Mouse (Mus musculus) adrenal gland, adult 2 months (tissue): Measurements from ENCODE around the gene Akna. TPM values are rescaled to one million over a fixed set of nuclear protein-coding genes. Genes with fewer than 3 reads are reported as not detected.
A peak's percentile ranks its signal among the peaks of the same experiment; 100 is the strongest.

Experiments used
- DNase-seq: peaks from one replicate; pipeline ENCODE4 v3.0.0; 2021
- long read RNA-seq: library from polyadenylated mRNA; stranded (forward); transcript quantifications from one replicate; pipeline ENCODE4 v2.0.0, GENCODE M21; 2021
- polyA plus RNA-seq: library from polyadenylated mRNA; depleted of rRNA; stranded (reverse); fragments of >200 nt; gene quantifications from 2 replicates; pipeline ENCODE4 v1.2.3, GENCODE M21; 2012; rRNA removed
- total RNA-seq, 2 experiments: library from RNA; stranded (reverse); gene quantifications; 2 replicates each; pipeline ENCODE4 v1.2.3; 2021

Akna gene
- total RNA-seq (1 to 10 TPM; 3.9 to 4.7 TPM), polyA plus RNA-seq (5.1 and 5.6 TPM in 2 replicates)
- long read RNA-seq, partial matches to known transcripts = 2 of 3 reads
- long read RNA-seq, other reads (novel, unspliced or antisense) = 1 of 3 reads

DNA sequence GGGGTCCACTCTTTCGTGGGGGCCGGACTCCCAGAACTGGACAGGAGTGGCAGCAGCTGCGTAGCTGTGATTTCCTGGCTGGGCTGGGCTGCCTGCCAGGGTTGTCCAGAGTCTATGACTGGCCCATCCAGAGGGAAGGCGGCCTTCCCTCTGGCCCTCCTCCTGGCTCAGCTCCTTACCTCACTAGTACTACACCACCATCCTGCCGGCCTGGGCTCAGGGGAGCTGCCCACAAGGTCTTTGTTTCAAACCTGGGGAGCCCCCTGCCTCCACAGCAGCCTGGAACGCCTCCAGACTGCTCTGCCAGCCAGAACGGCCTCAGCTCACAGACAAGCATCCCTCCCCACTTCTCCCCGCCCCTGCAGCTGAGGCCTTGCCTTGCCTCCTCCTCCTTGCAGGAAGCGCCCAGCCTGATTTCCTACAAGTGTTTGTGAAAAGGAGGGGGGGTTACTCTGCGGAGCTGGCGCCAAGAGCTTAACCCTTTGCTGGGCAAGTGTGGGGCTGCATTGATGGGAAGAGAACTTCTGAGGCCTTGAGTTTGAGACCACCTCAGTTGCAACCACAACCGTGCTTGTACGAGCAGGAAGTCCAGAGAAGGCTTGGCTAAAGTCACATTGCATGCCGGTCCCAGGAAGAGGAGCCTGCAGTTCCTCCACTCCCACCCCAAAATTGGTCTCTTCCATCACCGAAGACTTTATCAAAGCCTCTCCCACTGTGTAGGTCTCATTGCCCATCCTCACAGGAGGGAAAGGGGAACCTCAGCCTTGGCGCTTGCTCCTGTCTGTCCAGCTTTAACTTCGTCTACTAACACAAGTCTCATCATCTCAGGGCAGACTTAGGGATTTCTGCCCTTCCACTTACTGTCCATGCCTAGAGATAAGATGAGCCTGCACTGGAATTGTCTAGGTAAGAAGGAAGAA, at the start of gene Akna:
TSS of gene Akna (minus strand) at position 315 of the 920 bp plus-strand sequence.
- DNase-seq = peak; percentile 93

DNA sequence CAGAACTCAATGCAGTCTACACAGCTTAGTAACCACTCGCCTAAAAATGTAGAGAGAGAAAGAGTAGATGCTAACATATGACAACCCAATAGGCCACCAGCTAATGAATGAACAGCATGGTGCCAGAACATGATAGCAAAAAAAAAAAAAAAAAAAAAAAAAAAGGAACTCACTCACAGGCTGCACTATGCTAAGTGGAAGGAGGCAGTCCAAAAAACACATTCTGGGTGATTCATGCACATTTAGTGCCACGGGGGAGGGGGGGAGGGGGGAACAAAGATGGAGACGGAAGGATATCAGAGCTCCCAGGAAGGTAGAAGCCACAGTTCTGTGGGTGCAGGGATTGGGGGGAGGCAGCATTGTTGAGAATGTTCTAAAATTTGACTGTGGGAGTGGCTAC, 49.4 kb upstream of the Akna start:
- no peak for DNase-seq

DNA sequence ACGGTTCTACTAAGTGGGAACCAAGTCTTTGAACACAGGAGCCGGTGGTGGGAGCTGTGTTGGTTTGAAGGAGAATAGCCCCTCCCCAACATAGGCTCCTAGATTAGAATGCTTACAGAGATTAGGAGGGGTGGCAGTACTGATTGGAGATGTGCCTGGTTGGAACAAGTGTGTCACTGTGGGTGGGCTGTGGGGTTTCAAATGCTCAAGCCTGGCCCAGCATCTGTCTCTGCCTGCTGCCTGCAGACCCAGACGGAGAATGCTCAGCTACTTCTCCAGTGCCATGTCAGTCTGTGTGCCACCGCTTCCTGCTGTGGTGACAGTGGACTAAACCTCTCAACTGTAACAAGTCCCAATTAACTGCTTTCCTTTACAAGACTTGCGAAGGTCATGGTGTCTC, 47.4 kb upstream of the Akna start:
- DNase-seq = no peak

DNA sequence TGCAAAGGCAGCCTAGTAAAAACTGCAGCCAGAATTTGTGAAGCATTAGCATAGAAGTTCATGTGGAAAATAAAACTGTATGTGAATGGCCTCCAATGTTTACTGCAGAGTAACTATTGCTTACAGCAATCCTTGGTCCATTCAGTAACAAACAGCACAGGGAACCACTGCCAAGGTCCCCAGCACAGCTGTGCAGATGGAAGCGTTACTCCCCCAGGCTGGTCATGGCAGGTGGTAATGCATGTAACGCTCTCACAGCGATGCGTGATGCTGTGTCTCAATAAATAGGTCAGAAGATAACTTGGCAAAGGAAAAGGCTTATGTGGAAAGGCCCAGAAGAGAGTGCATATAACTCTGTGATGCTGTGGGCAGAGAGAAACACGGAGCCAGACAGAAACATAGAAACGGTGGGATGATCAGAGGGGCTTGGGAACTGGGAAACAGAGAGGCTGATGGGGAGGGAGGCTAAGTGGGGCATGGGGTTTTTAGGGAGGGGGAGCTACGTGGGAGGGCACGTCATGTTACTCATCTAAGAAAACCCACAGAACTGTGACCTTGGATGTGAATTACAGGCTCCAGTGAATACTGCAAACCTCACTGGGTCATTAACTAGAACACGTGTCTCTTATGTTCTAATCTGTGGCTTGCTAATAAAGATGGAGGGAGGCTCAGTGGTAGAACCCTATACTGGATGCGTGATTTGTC, 41.4 kb upstream of the Akna start:
- DNase-seq = peak; percentile 55

DNA sequence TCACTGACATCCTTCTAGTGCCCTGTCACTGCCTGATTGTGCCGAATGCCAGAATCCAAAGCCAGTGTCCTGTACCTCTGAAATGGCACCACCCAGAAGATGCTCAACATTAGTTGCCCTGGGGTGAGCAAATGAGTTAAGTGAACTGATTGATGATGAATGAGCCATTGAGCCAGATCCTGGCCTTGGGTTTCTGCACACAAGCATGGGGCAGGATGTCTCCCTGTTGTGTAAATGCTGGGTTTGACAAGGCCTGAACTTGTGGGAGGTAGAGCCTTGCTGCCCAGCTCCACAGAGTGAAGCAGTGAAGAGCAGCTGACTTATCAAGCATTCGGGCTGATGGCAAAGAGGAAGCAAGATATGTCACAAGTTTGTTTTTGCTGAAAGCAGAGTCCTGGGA, 39.9 kb upstream of the Akna start:
- DNase-seq = peak; percentile 69

DNA sequence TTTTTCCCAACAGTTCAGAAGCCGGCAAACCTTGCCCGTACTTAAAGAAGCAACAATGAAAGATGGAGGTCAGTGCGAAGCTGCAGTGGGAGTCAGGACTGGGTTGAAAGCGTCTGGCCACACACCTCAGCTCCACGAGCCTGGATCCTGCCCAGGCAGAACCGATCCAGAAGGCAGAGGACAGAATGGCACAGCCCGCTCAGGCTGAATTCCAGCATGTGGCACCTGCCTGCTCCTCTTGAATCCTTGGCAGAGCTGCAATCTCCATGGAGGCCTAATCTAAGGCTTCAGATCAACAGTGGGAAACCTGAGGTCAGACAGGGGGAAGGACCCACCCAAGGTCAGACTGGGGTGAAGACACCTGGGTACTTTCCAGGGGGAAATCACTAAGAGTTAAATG, 38.5 kb upstream of the Akna start:
- no peak for DNase-seq

DNA sequence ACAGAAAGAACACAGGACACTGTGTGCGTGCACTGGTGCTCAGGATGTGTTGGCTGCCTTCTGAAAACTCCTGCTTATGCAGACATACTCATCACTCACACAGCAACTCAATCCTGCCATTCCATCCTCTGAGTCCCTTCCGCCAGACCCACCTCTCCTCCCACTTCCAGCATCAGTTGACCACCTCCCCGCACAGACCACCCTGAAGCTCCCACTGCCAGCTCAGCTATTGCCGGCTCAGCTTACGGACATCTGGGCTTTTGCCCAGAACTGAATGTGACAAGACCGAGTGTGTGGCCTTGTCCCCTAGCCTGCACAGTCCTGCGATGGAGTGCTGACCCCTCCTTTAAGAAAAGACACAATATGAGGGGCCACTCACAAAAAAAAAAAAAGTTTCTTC, 37.1 kb upstream of the Akna start:
- DNase-seq = no peak

DNA sequence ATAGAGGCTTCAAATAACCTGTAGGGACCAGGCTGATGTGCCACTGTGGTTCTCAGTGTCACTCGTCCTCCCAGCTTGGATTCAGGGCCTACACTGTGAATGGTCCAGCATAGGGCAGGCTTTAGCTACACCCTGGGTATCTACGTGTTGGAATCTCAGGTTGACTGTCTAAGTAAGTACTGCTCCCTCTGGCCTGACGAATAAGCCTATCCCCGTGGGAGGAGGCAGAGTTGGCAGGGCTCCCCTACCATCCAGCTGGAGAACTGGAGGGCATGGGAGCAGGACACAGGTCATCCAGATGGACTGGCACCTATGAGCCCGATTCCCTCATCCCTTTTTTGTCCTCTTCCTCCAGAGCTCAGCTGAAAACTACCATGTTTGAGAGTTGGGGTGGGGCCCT, 34.8 kb upstream of the Akna start:
- DNase-seq = no peak

DNA sequence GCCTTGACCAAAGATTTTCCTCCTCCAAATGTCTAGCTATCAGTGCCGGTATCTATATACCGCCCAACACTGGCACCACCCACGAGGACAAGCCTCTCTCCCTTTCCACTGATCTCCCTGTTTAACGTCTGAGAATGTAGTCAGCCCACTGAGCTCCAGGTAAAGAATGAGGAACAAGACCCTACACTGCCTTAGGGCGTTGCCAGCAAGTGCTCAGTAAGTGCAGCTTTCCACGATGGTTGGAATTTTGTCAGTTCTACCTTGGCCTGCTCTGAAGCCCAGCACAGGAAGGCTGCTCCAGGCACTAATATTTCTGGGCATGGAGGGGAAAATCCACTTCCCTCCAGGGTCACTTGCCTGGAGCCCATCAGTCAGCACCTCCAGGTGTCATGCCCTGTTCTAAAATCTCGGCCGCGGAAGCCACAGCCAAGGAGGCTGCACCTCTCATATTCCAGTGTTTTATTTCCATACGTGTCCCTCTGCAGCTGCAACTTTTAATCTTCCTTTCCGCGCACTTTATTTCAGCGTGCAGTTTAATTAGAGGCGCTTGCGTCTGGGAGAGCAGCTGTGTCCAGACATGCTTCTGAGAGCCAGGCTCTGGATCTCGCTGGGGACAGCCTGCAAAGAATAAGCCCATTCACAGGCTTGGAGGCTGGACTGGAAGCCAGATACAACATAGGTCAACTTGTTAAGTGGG, 34.1 kb upstream of the Akna start:
- no peak for DNase-seq

DNA sequence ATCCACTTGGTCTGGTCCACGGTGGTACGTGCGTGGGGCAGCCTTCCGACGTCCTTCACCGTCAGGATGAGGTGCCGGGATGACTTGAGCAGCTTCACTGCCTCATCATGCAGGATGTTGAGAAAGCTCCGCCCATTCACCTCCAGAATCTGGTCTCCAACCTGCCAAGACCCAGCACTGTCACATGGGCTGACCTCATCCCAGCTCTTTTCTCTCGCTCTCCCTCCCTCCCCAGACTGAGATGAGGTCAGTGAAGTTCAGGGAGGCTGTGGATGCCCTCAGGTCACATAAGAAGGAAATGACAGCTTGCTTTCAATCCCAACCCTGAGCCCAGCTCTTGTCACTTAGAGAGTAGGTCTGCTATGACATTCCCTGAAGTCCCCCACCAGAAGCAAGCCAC, 32.2 kb upstream of the Akna start:
- no peak for DNase-seq

DNA sequence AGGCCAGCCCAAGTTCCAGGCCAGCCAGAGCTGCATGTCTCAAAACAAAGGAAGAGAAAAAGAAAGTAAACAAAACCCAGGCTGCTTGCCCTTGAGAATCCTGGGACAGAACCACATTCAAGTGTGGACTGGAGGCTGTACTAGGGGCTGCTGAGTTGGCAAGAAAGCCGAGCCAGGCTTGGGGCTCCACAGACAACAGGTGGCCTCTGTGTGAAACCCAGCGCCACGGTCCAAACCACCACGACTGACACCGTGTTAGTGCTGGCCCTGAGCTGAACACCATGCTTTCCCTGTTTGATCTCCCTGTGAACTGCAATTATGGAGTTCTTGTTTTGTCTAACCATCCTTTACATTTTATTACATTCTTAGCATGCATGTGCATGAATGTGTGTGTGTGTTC, 27.9 kb upstream of the Akna start:
- DNase-seq = no peak

DNA sequence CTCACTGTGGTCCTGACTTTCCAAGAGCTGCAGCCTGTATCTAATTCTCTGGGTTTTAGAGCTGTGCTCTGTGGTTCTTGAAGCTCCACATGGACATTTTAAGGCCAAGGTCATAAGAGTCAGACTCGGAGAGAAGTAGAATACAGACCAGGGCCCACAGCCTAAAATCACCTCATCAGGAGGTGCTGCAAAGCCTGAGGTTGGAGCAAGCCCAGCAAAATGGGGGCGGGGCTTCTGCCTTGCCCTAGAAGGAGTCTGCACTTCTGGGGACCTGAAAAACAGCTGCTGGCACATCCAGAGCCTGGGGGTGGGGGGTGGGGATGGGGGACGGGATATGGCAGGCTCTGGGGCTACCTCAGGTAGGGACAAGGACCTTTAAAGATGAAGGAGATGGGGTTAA, 27.2 kb upstream of the Akna start:
- peak; percentile 69 for DNase-seq

DNA sequence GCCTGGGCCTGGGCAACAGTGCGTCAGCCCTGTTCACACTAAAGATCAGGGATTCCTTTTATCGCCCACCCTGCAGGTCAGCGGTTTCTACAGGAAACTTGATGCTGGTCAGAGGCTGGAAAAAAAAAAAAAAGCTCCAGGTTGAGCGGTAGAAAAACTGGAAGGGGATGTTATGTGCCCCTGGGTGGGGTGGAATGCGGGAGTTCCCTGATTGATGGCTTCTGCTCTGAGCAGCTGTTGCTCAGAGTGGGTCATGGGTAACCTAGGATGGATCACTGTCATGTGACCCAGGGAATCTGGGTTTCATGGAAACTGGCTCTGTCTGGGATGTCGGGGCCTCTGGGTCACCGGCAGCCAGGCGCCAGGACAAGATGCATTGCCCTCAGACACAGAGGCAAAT, 23.2 kb upstream of the Akna start:
- no peak for DNase-seq

DNA sequence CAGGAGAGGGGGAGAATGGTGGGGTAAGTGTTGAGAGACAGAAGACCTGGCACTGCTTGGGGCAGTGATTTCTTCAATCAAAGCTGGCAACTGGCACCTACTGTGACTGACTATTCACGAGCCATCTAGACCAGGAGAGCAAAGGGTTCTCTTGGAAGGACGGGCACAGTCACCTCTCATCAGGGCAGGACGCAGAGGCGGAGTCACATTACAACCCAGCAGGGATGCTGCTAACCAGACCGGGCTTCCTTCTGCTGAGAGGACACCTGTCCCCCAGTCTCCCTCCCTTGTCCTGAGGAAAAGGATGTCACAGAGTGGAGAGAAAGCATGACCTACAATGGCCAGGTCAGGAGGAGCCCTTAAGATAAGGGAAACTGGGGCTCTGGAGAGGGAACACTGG, 20.7 kb upstream of the Akna start:
- no peak for DNase-seq

DNA sequence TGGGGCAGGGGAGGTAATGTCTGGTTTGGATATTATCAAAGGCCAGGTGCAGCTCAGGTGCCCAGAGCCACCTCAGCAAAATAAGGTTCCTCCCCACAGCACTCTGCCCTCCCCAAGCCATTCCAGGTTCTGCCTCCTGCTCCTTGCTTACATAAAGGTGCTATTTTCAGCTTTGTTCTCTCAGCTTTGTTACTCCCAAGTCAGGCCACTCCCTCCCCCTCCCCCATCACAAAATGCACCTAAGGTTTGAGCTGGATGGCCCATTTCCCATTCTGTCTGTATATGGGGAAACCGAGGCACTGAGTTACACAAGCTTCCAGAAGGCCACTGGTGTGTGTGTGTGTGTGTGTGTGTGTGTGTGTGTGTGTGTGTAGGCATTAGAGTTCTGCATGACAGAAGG, 20.1 kb upstream of the Akna start:
- DNase-seq = no peak

DNA sequence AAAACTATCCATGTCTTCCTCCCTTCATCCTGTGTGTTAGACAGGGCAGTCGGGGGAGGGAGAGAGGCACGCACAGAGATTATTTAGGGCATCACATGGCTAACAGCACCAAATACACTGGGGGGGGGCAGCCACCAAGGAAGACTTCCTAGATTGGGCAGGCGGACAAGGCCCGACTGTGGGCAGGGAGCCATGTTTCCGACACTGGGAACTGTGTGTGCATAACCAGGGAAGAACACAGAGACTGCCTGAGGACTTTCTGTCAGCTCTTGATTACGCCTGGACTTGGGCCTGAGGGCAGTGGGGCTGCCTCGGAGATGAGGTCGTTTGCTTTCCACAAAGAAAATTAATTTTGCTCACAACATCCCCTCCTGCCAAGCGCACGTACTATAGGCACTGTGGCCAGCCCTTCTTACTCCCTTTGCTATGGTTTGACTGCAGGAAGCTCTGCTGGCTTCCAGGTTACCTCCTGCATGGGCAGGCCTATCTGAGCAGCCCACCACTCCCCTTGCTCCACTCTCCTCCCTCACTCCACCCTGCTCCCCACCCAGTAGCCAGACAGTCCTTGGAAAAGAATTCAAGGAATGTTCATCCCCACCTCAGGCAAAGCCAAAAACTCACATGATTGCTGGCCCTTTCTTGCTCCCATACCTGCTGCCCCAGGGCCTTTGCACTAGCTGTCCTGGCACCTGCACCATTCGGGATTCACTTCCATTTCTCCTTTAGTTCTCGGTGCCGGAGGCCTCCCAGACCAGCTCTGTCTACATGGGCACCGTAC, 17.2 kb upstream of the Akna start:
- DNase-seq = no peak

DNA sequence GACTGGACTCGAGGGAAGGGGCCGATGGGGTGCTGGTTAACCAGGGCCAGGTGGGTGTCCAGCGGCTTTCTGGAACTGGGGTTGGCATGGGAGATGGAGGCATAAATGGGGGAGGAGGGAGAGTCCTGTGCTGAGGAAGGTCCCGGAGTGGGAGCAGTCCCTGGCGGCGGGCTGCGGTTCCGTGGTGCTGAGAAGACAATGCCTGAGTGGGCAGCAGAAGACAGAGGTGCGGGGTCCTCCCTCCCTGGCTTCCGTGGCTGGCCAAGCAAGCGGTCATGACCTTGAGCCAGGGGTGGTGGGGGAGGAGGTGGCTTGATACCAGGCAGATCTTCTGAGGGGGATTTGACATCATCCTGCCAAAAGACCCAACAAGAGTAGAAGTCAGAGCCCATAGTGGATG, 15.1 kb upstream of the Akna start:
- DNase-seq = no peak

DNA sequence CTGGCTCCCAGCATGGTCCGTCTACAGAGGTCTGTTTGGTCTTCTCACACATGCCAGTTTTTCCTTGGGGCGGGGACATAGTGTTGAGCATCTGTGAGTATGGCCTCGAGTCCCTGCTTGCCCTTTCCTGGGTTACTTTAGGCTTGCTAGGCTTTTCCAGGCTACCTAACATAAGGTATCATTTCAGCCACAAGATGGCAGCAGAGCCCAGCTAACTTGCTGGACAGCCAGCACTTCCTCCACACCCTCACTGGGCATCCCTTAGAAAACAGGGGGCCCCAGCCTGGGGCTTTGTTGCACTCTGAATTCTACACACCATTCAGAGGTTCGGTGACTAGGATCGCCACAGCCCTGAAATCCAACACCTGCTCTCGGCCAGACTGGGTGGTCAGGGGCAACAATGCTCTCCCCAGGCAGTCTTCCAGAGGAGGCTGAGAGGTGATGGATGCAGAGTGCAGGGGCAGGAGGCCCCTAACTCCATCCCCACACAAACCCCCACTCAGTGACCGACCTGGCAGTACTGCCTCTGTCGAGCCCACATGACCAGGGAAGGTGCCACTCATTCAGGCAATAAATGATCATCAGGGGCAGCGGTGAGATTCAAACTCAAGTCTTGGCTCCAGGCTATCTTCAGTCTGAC, 14.3 kb upstream of the Akna start:
- DNase-seq = peak; percentile 76

DNA sequence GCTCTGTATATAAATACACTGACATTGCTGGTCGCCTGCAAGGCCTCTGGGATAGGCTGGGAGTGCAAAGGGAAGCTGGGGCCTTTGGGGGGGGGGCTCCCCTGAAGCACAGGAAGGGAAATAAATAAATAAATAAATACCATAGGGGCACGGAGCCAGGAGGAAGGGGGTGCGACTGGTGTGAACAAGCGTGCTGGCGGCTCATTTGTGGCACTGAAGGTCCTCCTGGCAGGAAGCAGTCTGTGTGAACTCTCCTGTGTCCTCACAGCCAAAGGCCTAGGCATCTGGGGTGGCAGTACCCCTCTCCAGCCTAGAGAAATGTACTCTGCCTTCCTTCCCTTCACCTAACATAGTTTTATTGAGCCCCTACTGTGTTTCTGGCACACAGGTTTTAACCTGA, 11.8 kb upstream of the Akna start:
- DNase-seq = no peak

DNA sequence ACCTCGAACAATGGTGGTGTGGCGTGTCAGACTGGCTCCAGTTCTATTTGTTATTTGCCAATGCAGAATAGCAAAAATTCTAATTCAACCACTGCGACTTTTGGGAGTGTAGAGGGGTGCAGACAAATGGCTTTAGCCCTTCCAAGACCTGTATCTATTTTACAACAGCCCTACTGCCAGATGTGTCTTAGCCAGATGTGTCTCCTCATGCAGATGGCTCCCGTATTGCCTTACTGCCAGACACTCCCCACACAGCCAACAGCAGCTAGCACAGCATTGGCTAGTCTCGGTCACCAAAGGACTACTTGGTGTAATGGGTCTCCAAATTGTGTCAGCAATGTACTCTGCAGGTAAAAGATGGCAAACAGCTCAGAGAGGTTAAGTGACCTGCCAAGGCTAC, 8.1 kb upstream of the Akna start:
- DNase-seq = no peak

DNA sequence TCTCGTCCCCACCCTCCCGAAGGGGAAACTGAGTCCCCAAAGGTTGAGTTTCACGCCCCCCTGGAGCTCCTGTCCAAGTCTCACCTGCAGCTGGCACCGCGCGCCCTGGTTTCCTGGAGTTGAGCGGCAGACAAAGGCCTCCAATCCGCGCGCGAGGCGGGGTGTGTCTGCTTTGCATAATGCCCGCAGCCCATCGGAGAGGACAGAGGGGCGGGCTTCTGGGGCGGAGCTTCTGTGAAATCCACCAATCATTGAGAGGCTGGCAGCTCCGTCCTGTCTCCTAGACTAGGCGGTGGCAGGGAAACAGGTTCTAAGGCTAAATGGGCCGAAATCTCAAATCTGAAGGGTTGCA, 7.4 kb upstream of the Akna start:
- peak; percentile 96 for DNase-seq
